Mouse (Mus musculus) erythroblast, adult 5-6 weeks (primary cell): ENCODE data around the gene Mmgt2. TPM values are rescaled to one million over a fixed set of nuclear protein-coding genes. Genes with fewer than 3 reads are reported as not detected.
A peak's percentile ranks its signal among the peaks of the same experiment; 100 is the strongest.

ENCODE experiments used
- ATAC-seq: replicated peaks from 2 replicates; pipeline ENCODE4 v1.8.0; 2016; ENCODE audit warnings: moderate number of reproducible peaks, mild to moderate bottlenecking, moderate TSS enrichment, inconsistent platforms; ENCODE audit not compliant: poor library complexity, low FRiP score, severe bottlenecking
- total RNA-seq, 2 experiments: library from RNA; stranded (forward) in 1 of 2; stranded (reverse) in 1 of 2; fragments of 150-400 nt in 1 of 2; fragments of 200-764, 138-1000 nt in 1 of 2; gene quantifications; 2 replicates each; pipeline versions ENCODE4 v1.2.3 to v1.2.4; 2015 to 2017; ENCODE audit warnings: low replicate concordance in 2 of 2

Mmgt2 gene
- total RNA-seq, 2 experiments from 2014 or later: 1.3 TPM; not detected in 1

DNA sequence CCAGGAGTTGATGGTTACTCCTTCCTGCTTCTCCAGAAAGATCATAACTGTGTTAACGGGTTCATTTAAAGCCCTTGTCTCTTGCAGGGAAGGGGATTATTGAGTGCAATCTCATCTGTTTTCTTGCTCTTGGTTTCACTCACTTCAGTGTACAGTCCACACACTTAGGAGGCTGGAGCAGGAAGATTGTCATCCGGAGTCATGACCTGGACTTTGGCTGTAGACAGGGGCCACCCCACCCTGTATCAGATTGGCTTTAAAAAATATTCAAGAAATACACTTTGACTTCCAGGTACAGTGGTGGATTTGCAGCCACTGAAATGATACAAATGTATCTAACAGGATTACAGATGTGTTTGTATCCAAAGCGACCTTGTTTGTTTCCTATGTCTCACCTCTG lies 43.1 kb downstream of the Mmgt2 start:
- no peak; the same call in 1 of the 2 replicates for ATAC-seq

DNA sequence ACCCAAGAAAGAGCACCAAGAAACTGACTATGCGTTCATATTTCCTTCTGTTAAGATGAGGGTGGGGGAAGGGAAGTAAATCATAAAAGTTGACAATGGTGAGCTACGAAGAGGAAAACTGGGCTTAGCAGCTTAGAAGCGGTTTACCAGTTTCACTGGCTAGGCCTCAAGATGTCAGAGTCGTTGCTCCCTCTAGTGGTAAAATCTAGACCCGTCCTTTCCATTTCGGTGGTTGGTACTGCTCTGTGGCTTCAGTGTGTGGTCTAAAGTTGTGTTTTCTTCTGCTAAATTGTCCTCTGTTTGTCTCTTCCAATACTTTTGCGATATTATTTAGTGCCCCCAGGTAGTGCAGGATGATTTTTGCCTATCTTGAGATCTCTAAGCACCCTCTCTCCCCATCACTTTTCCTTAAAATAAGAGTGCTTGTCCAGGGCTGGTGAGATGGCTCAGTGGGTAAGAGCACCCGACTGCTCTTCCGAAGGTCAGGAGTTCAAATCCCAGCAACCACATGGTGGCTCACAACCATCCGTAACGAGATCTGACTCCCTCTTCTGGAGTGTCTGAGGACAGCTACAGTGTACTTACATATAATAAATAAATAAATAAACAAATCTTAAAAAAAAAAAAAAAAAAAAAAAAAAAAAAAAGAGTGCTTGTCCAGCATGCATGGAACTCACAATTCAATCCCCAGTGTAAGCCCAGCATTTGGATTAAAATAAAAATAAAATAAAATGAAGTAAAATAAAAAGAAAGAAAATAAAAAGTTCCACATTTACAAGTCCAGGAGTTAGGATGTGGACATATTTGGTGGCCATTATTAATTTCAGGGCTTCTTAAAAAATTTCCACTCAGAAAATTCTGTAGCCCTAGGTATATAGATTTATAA lies 45.1 kb downstream of the Mmgt2 start:
- ATAC-seq: peak; percentile 80

DNA sequence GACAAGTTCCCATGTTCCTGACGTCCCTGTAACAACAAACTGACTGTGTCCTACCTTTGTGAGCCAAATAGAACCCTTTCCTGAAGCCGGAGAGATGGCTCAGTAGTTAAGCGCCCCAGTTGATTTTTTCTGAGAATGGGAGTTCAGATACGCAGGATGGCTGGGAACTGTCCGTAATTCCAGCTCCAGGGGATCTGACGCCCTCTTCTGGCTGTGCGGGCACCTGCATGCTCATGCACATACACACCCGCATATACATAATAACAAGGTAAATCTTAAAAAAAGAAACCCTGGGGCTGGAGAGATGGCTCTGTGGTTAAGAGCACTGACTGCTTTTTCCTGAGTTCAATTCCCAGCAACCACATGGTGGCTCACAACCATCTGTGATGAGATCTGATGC lies 46.7 kb downstream of the Mmgt2 start:
- no peak for ATAC-seq

DNA sequence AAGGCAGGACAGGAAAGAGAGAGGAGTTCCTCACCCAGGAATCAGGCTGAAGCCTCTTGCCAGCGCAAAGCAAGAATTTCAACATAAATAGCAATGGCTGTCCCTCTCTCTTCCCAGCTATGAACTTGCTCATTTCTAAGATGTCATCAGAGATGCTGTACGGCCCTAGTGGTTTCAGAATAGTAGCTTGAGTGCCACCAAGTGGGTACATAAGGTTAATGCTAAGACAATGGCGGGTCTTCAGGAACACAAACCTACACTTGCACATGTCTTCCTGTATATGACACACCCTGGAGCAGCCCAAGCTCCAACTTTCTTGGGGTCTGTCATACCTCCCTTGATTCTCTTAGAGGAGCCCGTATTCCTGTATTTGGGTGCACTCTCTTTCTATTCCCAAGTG lies 51.3 kb downstream of the Mmgt2 start:
- no peak for ATAC-seq

DNA sequence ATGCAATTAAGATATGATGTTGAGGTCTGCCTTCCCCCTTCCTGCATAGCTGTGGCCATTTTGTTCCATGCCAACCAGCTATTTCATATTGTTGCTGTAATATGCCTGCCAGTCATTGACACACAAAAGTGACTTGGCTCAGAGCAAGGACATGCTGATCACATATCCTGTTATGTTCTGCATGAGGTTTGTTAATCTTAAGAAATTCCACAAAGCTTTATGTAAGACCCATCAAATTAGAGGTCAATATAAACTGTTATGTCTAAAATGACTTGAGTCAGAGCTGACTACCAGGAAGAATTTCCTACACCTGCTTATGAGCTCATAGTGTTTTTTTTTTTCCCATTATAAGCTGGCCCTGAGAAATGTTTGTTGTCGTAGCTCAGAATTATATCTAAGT lies 52.8 kb downstream of the Mmgt2 start:
- no peak for ATAC-seq

DNA sequence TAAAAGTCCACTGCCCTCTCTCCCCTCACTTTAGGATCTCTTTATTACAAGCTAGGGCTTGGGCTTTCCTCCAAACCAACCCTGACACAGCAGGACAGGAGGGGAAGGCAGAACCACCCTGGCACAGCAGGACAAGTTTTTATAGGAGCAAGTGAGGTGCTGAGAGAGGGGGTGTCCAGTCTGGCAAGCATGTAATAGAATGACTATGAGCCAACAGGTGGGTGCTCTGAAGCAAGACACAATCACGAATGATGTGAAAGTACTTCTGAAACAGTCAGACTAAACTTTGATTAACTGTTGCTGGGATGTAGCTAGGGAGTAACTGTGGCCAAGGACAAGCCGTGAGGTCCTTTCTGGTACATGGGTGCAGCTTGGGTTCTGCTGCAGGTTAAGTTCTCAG lies 57.7 kb downstream of the Mmgt2 start:
- no peak for ATAC-seq

DNA sequence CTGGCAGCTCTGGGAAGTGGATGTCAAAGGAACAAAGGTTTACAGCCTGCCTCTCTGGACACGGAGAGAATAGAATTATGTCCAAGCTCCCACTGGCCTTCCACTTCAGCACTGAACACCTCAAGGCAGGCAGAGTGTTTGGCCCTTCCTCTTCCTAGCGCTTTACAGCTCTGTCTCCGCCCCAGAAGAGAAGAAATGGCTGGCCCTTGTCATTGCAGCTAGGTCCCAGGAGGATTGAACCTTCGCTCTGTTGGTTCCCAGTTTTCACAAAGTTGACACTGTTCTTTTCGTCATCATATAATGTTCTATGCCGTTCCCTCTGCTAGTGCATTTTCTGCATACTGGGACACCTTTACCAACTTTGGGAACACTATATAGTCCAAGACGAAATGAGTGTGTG lies 59.8 kb downstream of the Mmgt2 start:
- no peak for ATAC-seq

DNA sequence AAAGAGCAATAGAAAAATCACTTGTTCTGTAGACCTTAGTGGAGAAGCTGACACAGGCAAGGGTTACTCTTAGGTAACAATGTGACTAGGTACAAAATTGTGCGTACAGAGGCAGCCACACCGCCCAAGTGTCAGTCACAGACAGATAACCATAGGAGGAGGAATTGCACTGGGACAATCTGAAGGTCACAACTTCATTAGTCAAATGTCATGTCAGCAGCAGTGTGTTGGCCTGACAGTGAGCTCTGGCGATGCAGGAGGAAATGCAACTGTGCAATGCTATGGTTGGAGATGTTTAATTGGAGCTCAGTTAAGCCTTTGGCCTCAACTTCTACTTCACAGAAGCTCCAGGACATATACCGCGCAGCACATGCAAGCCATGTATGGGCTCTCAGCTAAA lies 62.2 kb downstream of the Mmgt2 start:
- ATAC-seq: no peak

Other genes starting within 250 kb of the Mmgt2 start
- 0.38 and 2.5 TPM in 2 replicates for gene Pigl, start 190.2 kb upstream of the Mmgt2 start, total RNA-seq (2015; ENCODE audit: low replicate concordance)
- 1.1 TPM in 2 replicates for gene Pigl, start 190.2 kb upstream of the Mmgt2 start, total RNA-seq (2017; ENCODE audit: low replicate concordance)
- 149 and 283 TPM in 2 replicates for gene Ncor1, start 190.1 kb upstream of the Mmgt2 start, total RNA-seq (2015; ENCODE audit: low replicate concordance)
- gene Ncor1, start 190.1 kb upstream of the Mmgt2 start, total RNA-seq (2017; ENCODE audit: low replicate concordance): 146 and 152 TPM in 2 replicates
- 1.7 and 9.6 TPM in 2 replicates for gene Cenpv, start 109.4 kb upstream of the Mmgt2 start, total RNA-seq (2015; ENCODE audit: low replicate concordance)
- gene Cenpv, start 109.4 kb upstream of the Mmgt2 start, total RNA-seq (2017; ENCODE audit: low replicate concordance): 5.7 and 14.6 TPM in 2 replicates
- gene Ubb, start 97.5 kb upstream of the Mmgt2 start, total RNA-seq (2015; ENCODE audit: low replicate concordance): 1,189 and 1,264 TPM in 2 replicates
- 1,425 and 1,690 TPM in 2 replicates for gene Ubb, start 97.5 kb upstream of the Mmgt2 start, total RNA-seq (2017; ENCODE audit: low replicate concordance)
- gene Trpv2, start 74.2 kb upstream of the Mmgt2 start, total RNA-seq (2015; ENCODE audit: low replicate concordance): 2.3 and 4.2 TPM in 2 replicates
- gene Trpv2, start 74.2 kb upstream of the Mmgt2 start, total RNA-seq (2017; ENCODE audit: low replicate concordance): 6.8 and 7.7 TPM in 2 replicates
- gene Lrrc75a, start 141 bp upstream of the Mmgt2 start, total RNA-seq (2015; ENCODE audit: low replicate concordance): not detected in 2 replicates
- gene Lrrc75a, start 141 bp upstream of the Mmgt2 start, total RNA-seq (2017; ENCODE audit: low replicate concordance): 0.84 and 1.5 TPM in 2 replicates
- gene Zfp287, start 83.2 kb downstream of the Mmgt2 start, total RNA-seq (2015; ENCODE audit: low replicate concordance): not detected in 2 replicates
- 0.98 TPM in 1 of 2 replicates, not detected in the other for gene Zfp287, start 83.2 kb downstream of the Mmgt2 start, total RNA-seq (2017; ENCODE audit: low replicate concordance)
- gene Gm10428, start 104.4 kb downstream of the Mmgt2 start, total RNA-seq (2015; ENCODE audit: low replicate concordance): not detected in 2 replicates
- not detected in 2 replicates for gene Gm10428, start 104.4 kb downstream of the Mmgt2 start, total RNA-seq (2017; ENCODE audit: low replicate concordance)
- gene Zfp286, start 140.8 kb downstream of the Mmgt2 start, total RNA-seq (2015; ENCODE audit: low replicate concordance): 0.63 TPM in 1 of 2 replicates, not detected in the other
- not detected in 2 replicates for gene Zfp286, start 140.8 kb downstream of the Mmgt2 start, total RNA-seq (2017; ENCODE audit: low replicate concordance)
- gene Trim16, start 171.6 kb downstream of the Mmgt2 start, total RNA-seq (2015; ENCODE audit: low replicate concordance): 7.5 and 8.8 TPM in 2 replicates
- 4.3 and 8.5 TPM in 2 replicates for gene Trim16, start 171.6 kb downstream of the Mmgt2 start, total RNA-seq (2017; ENCODE audit: low replicate concordance)
- not detected in 2 replicates for gene Fbxw10, start 198.4 kb downstream of the Mmgt2 start, total RNA-seq (2015; ENCODE audit: low replicate concordance)
- 0.42 TPM in 1 of 2 replicates, not detected in the other for gene Fbxw10, start 198.4 kb downstream of the Mmgt2 start, total RNA-seq (2017; ENCODE audit: low replicate concordance)
- 2.7 and 10.7 TPM in 2 replicates for gene Tvp23b, start 230.8 kb downstream of the Mmgt2 start, total RNA-seq (2015; ENCODE audit: low replicate concordance)
- 2.4 and 5.7 TPM in 2 replicates for gene Tvp23b, start 230.8 kb downstream of the Mmgt2 start, total RNA-seq (2017; ENCODE audit: low replicate concordance)